Mouse (Mus musculus): ENCODE measurements at regions not wholly inside any gene's neighbourhood (a gene's known extent, or its start where the extent isn't known, plus 50 kb on each side); places are given as distances from the start of the nearest gene placed in this dataset.
A peak's percentile ranks its signal among the peaks of the same experiment; 100 is the strongest.

DNA sequence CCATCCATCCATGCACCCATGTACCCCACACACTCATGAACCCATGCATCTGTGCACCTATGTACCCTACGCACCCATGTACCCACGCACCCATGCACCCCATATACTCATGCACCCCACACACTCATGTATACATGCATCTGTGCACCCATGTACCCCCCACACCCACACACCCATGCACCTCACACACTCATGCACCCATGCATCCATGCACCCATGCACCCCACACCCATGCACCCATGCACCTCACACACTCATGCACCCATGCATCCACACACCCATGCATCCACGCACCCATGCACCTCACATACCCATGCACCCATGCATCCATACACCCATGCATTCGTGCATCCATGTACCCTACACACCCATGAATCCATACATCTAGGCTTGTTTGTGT, 63.6 kb downstream of the 4930564D02Rik start:
- no peak for DNase-seq

DNA sequence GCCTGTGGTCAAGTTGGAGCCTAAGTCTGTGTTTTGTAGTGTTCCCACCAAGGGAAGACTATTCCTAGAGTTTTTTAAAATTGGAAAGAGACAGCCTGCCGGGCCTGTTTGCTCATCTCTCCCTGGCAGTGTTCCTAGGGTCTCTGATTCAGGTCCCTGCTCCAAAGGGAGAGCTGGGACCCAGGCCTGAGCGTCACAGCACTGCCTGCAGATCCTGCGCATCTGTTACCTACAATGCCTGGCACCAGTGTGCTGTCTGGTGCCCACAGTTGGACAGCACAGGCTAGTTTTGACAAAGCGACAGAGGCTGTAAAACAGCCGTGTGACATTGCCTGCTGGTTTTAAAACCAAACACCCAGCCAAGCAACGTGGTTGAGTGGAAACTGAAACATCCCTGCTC, 64.4 kb downstream of the 4930564D02Rik start:
- DNase-seq = no peak

DNA sequence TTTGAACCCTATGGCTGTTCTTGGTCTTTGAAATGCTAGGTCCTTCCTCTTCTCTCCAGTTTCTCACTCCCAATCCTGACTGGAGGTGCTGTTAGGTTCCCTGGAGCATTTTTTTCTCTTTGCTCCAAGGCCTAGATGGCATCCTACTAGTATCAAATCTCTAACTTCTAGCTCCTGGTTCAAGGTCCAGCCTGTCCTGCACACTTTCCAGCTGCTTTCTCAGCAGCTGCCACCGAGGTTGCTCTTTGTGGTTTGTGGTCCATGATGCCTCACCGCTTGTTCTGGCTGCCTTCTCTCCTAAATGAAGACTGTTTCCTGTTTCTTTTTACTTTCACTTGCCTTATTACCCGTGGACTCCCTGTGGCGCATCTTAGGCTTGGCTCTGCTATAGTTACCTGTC, 66.4 kb downstream of the 4930564D02Rik start:
- no peak for DNase-seq

DNA sequence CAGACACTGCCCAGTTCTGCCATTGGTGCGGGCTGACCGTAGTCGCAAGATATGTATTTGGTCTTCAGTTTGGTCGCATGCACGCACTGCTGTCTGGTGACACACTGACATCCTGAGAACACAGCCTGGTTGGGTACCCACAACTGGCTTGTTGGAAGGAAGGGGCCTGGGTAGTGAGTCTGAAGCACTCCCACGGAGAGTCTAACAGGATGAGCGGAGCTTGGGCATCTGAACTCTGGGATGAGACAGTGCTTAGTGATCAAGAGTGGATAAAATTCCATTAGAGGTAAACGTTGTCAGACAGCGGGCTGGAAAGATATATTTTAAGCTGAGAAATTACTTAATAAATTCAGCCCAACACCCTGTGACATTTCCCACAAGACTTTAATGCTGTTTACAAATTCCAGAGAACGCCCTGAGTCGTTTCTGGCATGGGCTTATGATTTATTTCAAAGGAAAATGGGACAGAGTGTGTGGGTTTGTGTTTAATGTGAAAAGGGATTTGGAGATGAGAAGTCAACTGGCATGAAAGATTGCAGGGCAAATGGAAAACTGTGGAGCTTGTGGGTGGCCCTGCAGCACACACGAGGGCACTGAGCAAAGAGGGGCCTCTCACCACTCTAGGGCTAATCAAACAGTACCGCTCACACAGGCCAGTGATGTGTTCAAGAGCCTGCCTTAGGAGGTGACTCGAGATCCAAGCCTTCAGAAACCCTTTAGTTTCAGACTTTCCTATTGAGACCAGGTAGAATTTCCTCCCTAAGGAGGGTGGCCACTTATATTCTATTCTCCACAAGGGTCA, 74.7 kb downstream of the 4930564D02Rik start:
- no peak for DNase-seq

DNA sequence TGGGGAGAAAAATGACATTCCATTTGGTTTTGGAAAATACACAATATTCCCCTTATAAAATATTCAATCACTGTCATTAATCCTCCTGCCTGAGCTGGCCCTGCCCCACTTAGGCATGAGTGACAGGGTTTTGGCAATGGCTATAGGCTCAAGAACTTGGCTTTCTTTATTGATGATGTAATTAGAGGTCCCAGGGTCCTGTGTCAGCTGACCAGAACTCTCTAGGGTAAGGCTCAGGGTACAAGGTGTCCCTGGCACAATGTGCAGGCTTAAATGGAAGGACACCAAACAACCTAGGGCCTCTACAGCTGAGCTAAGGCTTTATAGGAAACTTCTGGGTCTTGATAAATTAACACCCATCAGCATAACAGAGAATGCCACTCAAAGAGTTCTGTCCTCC, 76.0 kb downstream of the 4930564D02Rik start:
- no peak for DNase-seq

DNA sequence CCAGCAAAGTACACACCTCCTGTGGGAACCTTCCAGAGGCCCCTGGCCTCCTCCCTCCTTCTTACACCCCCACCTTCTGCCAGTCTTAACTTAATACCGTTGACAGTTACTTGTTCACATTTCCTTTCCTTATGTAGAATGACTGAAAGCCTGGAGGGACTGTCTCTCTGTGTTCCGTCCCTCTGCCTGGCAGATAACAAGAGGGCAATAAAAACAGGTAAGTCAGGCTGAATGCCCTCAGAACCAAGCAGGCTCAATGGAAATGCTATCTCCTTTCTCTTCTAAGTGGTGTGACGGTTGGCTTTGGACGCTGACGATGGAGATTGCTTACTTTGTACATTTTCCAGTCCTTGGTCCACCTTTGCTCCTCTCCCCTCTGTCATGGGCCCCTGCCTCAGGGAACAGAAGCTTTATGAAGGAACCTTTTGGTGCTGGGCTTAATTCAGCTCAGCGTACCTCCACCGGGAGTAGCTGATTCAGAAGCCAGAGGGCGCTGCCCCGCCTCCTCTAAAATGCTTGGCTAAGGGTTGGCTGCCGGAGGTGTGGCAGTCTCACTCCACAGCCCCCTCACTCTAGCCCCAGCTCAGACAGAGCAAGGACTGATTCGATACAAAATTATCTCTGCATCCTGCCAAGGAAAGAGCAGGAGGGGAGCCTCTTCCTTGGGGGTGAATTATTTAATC, 85.0 kb downstream of the 4930564D02Rik start:
- peak; percentile 33 for DNase-seq

DNA sequence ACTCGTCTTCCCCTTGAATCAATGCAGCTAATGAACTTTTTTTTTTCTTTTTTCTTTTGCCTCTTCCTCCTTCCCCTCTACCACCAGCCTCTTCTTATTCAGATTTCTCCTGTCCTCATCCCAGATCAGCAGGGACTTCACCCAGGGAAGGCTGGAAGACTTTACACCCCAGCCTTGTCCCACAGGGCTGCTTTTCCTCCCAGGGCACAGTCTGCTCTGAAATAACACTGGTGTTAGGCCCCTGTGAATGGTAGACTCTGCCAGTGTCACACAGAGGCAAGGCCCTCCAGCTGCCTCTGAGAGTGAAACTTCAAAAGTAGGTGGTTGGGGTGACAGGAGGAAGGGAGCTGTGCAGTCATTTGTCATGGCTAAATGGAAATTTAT, 85.5 kb downstream of the 4930564D02Rik start:
- DNase-seq = no peak

DNA sequence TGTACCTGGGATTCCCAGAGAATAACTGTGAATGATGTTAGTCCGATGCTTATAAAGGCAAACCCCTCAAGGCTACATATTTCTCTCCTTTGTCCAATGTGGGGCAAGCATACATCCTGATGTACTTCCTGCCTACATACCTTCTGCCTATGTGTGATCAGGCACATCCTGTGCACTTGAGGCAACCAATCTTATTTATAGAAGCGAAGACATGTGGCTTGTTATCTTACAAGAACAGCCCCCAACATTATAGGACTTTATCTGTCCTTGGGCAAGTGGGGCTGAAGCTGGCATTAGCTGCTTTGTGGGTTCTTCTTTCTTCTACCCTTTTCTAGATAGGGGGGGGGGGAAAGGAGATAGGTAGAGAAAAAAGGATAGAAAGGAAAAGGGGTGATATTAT, 91.7 kb downstream of the 4930564D02Rik start:
- DNase-seq = no peak

DNA sequence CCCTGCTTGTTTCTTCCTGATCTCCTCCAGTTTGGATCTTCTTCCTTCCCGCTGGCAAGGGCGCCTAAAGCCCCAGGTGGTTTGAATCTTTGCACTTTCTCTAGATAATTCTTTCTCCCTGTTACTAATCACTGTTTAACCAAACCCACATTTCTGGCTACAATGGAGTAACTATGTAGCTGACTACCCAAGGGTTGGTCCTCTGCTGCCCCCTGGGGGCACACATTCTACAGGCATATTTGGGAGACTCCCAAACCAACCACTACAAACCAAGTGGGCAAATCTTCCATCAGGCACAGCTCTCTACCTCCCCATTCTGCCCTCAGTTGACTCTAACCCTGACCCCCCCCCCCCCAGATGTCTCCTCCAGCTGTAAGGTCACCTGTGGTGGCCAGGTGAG, 98.7 kb downstream of the 4930564D02Rik start:
- DNase-seq = peak; percentile 71

DNA sequence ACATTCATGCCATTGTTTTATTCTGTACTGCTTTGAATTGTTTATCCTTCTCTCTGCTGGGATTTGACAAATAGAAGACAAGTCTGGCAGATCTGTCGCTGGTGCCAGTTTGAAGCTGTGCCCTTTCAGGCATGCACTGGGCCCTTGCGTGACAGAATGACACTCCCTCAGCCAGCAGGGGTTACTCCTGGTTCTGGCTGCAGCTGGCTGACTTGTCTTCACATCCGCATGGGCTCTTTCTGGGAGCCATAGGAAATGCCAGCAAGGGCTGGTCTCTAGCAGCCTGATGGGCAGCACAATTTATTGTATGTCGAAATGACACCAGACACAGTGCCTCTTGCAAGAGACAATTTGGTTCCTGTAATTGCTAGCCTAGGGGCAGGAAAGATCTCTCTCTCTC, 102.5 kb downstream of the 4930564D02Rik start:
- DNase-seq = no peak

DNA sequence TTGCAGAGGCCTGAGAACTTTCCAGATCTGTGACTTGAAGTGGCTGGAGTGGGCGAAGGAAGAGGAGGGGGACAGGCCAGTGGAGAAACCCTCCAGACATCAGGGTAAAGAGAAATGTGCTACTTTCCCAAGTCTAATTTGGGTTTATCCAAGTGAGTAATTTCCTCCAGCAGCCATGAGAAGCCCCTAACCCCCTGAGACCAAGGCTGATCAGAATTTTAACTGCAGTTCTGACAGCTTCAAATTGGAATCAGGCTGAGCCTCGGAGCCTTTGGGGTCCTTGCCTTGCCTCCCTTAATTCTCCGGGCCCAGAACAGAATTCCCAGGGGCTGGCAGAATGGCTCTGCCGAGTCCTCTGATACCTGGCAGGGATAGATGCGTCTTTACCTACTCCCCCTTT, 104.9 kb downstream of the 4930564D02Rik start:
- DNase-seq = no peak

DNA sequence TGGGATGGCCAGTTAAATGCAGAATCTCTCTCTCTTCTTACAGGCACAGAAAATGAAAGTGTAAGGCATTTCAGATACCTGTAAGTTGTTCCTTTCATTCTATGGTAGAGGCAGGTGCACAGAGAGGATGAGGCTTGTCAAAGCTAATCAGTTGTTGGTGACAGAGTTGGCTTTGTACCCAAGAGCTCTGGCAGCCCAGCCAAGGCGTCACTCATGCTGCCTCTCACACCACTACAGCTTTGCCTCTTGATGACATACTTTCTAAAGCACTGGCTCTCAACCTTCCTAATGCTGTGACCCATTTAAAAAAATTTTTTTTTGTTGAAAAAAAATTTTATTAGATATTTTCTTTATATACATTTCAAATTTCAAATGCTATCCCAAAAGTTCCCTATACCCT, 105.4 kb downstream of the 4930564D02Rik start:
- no peak for DNase-seq

DNA sequence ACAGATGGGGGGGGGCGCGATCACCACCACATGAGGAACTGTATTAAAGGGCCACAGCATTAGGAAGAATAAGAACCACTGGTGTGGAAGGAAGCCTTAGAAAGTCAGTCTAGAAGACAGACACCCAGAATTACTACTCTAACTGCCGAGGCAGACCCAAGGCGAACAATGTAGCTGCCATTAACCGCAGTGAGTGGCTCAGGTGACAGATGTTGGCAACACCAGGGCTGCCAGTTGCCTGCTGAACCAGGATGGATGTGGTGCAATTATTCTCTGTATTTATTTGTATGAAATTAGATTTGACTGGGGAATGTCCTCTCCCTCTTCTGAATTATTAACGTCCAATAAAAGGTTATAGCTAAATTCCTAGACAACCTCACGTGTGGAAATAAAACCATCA, 124.7 kb downstream of the 4930564D02Rik start:
- DNase-seq = no peak

DNA sequence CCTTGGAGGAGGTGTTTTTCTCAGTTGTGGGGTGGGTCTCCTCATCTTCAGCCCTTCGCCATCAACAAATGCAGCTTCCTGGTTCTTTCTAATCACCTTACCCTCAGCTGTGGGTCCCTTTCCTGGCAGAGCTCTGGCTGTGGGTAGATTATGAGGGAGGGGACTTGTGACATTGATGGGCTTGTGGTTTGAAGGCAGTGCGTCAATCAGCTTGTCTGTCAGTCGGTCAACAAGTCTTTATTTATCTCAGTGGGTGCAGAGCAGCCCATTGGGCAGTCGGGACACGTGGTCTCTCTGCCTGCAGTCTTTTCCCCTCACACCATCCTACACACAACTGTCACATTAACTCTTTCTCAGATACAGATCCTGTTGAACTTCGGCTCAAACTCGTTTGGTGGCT, 125.2 kb downstream of the 4930564D02Rik start:
- DNase-seq = peak; percentile 21

DNA sequence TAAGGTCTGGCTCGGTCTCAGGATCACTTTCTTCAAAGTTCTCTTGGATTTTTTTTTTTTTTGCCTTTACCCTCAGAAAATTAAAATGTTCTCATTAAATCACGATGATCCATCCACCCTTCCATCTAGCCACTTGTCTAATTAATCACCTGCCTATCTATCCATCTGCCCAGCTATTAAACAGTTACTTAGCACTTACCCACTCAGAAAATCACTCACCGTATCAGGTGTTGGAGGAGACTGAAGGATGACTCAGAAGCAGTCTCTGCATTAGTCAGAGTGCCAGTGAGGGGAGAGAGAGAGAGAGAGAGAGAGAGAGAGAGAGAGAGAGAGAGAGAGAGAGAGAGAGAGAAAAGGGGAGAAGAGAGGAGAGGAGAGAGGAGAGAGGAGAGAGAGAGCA, 134.1 kb downstream of the 4930564D02Rik start:
- no peak for DNase-seq

DNA sequence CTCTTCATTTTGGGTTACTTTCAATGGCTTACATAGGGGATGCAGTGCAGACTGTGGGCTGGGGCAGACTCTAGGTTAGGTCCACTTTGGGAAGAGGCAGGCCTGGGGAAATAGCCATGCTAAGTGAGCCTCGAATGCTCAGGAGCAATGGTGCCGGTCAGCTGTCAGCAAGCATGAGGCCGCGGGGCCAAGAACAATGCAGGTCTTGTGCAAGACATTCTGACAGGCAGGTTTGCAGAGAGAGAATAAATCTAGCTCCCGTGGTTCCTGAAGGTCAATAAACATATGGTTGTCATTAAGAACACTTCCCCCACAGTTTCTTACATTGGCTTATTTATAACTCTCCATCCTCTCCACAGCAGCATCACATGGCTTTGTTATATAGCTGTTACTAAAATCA, 142.5 kb downstream of the 4930564D02Rik start:
- DNase-seq = no peak

DNA sequence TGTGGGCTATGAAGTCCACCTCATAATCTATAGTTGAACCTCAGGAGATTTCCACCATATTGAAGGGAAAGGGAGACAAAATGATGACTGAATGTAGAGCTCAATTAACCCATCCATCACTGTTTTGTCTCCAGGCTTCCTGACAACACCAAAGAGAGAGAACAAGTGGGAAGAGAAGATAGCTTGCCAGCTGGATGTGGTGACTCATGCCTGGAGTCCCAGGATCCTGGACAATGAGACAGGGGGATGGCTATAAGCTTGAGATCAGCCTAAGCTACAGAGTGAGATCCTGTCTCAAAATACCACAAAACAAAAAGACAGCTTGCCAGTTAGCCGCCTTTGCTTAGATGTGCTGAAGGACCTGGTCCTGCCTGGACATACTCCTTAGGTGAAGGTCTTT, 144.4 kb downstream of the 4930564D02Rik start:
- DNase-seq = no peak

DNA sequence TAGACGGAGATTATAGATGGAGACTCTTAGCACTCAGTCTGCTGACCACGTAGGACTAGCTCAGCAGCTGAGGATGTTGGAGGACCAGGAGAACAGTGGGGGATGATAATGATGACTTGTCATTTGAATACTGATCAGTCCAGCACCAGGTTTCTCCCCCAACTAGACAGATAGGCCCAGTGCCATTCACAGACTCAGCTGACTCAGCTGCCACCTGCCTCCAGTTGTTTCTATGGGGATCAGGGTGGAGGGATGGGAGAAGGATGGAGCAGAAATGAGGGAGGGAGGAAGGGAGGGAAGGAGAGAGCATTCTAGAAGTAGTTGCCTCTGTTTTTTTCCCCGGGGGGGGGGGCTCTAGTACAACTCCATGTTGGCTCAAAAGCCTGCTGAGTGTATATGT, 145.1 kb downstream of the 4930564D02Rik start:
- no peak for DNase-seq

DNA sequence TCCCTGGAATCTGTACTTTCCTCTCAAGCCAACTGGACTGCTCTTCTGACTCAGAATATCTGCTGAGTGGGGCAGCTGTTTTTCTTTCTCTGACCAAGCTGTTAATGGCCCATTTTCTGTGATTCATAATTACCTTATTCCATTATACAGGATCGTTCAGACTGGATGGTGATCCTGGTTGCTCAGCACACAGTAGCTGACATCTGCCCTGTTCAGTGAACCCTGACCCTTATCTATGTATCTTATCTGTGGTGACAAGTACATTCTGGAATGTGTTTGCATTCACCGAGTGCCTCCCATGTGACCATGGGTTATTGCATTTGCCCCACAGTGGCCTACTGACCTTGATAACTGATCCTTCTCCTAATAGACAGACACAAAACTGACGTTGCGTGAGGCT, 148.2 kb downstream of the 4930564D02Rik start:
- DNase-seq = no peak

DNA sequence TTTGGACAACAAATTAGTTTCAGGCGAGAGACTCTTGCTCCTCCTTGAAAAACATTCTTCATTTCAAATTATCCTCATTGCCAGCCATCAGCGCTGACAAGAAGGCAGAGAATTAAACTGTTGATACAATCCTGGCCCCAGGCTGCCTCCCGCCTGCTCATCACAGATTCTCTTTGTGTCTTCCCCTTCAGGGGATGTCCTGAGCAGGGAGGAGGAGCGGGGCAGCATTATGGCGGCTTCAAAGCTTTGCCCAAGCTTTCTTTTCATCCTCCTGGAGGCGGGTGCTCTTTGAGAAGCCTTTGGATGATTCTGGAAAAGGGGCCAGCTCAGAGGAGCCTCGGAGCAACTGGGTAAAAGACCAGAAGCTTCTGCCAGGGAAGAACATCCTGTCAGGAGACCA, 149.1 kb downstream of the 4930564D02Rik start:
- DNase-seq = no peak

DNA sequence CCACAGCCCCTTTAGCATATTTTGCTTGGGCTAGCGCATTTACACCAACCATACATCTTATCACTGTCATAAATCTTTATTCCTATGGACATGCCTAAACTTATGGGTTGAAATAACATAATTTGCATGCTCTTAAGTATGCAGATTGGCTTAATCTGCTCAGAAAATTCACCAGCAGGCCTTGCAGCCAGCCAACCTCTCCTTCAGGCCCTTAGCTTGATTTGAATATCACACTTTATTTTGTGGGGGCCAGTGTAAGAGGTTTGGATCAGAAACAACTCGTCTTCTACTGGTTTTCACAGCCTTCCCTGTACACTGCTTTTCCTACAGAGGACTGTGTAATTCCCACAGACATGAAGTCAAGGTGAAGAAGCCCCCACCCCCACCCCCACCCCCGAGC, 153.0 kb downstream of the 4930564D02Rik start:
- DNase-seq = no peak

DNA sequence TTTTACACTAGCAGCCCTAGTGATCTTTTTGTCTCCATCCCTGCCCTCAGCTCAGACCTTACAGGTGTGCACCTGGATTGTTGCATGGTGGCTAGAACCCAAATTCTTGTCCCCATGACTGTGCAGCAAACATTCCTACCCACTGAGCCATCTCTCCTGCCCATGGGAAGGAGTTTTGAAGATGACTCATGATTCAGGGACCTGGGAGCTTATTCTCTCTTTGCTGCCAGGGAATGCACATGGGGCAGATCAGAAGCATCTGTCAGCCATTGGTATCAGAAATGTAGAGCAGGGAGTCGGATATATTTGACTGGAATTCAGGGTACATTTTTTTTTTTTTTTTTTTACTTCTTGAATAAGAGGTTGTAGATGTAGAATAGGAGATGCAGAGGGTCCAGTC, 154.0 kb downstream of the 4930564D02Rik start:
- no peak for DNase-seq

DNA sequence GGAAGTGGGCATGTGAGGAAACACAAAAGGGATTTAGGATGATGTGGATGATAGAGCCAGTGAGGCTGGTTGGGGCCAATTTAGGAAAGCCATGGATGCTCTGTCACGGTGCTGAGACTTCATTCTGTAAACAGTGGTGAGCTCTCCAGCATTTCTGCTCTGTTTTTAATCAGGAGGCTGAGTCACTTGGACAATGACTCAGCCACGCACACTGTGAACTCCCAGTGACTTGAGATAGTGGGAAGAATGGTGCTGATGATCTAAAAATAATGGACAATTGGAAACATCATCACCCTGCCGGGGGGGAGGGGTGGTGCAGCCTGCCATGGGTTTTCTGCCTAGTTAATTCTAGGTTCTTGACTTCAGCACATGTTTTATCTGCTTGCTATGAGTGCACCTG, 156.3 kb downstream of the 4930564D02Rik start:
- DNase-seq = no peak

DNA sequence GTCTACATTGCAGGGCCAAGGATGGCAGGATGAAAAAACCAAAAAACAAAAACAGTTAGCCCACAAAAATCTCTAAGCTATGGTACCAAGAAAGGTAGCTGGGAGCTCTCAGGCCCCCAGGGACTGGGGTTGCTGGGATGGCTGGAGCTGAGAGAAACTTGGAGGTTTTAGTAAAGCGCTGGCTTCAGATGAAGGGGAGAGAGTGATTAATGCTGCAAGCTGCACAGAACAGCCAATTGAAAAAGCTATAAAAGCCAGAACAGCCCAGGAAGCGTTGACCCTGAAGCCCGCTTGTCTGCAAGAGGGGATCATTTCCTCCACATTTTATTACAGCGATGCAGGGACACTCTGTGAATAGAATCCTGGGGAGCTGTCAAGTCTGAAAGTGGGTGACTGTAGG, 157.0 kb downstream of the 4930564D02Rik start:
- DNase-seq = no peak

DNA sequence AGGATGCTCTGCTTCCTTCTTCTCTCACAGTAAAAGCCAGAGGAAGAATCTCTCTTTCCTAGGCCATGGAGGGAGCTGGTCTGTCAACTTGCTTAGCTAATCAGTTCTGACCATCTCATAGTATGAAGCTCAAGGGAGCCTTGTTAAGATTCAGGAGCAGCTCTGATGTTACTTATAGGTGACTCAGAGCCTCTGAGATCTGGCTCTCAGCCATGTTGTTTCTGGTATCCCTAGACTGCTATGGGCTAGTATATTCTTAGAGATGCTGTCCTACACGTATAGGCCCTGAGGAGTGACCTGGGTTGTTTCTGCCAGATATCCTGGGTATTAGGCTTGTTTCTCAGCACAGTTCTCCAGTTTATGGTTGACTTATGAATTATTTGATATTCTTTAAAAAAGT, 160.9 kb downstream of the 4930564D02Rik start:
- DNase-seq = no peak
